Mouse (Mus musculus): Measurements from ENCODE around the gene Bbs2.
"Not testable (repeated sequence)": the region's sequence is repeated elsewhere in the genome, so short reads cannot be mapped to it uniquely, and the experiment has no call there.

Gene Bbs2

DNA sequence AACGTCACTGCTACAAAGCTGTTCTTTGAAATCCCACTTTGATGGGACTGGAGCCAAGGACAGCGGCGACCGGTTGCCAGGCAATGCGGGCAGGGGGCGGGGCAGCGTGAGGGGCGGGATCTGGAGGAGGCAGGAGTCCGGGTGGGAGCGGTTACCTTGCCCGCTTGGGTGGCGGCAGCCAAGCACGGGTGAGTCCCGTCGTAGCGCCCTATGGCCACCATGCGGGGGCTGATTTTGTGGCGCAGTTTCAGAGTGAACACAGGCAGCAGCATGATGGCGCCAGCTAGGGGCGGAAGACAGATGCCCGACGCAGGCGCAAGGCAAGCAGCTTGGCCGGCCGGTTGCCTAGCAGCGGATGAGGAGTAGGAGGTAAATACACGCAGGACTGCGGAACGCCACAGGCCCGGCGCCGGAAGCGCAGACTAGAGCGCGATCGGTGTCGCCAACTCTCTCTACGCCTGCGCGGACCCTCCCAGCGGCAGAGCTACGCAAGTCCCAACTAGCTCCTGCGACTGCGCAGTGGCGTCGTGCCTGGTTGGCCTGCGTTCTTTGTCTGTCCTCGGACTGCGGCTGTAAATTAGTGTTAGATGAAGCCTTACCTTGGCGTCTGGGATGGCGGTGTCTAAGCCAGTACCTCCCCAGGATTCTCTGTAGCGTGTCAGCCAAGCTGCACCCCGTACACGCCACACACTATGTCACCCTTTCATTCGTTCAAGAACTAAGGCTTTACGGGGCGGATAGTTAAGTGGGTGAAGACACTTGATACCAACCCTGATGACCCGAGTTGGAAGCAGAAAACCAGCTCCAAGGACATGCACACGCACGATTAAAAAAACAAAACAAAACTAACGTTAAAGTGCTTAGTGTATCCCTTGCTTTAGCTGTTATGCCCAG is at the start of gene Bbs2:
Gene Bbs2, minus strand, starts transcription at position 848 of the 894 bp plus-strand sequence.
- DNase-seq: peak; percentile 100

- DNase-seq: no peak
Measured at GRCm38 (mm10) chr8:94148236-94148635, 49.5 kb upstream of the Bbs2 start.

DNA sequence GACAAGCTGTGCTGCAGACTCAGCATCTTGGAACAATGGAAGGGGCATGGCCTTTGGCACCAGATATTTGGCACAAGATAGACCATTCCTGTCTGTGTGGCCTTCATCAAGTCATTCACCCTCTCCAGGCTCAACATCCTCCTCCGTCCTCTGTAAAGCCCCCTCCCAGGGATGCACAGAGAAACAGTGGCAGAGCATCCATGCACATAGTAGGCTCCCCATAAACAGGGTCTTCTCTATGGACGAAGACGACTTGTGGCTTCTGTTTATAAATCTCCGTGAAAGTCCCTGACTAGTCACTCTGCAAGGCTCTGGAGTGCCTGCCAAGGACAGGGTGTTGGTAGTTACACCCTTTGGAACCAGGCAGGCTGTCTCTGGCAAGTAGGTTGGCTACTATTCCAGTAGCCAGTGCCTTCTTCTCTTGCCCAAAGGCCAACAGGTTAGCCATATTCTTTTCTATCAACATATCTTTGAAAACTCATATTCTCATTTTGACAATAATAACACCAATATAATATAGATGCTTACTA is 41.6 kb upstream of the Bbs2 start:
- DNase-seq: no peak

DNA sequence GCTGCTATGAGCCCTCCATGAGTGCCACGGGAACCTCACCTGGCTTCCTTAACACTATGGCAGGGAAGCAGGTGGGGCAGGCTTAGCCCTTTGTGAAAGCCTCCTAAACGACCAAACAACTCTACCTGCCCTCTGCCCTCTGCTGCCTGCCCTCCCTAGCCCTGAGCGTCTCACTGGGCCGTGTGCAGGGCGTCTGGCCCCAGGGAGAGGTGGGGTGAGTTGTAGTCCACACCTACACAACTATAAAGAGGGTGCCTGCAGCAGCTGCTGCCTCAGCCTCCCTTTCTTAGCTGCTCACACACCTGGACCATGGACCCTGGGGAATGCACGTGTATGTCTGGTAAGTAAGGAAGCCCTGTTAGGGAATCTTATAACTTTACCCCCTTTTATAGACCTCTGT is 38.2 kb upstream of the Bbs2 start, which contains the start of gene Mt4:
Gene Mt4, plus strand, starts transcription at position 265 of the 400 bp plus-strand sequence.
- no peak for DNase-seq

GRCm38 (mm10) chr8:94136192-94136591 is 37.5 kb upstream of the Bbs2 start:
- no peak for DNase-seq

GRCm38 (mm10) chr8:94135556-94135955 is 36.8 kb upstream of the Bbs2 start:
- DNase-seq: no peak

DNA sequence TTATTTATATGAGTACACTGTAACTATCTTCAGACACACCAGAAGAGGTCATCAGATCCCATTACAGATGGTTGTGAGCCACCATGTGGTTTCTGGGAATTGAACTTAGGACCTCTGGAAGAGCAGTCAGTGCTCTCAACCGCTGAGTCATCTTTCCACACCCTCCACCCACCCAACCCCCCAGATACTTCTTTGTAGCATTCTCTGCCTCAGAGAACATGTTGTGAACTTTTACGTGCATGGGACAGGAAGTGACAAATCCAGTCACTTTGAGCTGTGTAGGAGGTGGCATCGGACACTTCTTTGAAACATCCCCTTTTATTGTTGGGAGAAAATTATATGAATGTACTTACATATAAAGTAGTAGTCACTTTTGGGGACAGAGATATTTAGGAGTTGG is 35.9 kb upstream of the Bbs2 start:
- not testable (repeated sequence) for DNase-seq

GRCm38 (mm10) chr8:94132096-94132495 is 33.4 kb upstream of the Bbs2 start:
- no peak for DNase-seq

DNA sequence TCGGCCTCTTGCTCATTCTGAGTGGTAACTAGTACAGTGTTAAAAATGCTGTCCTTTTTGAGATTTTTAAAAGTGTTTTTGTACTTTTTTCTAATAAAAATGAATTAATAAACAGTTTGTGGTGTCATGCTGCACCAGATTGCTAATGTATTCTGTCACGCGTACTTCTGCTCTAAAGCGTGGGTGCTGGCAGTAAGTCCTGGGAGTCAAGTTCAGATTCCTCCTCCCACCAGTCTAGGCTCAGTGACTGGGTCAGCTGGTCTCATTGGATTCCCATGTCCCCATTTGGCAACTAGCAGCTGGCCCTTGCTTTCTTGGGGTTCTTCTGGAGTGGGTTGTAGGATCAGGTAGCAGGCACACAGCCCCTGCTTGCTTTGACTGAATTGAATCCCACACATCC is 31.4 kb upstream of the Bbs2 start:
- no peak for DNase-seq

- no peak for DNase-seq
Measured at GRCm38 (mm10) chr8:94129133-94129789, 30.5 kb upstream of the Bbs2 start.

- DNase-seq: no peak
Measured at GRCm38 (mm10) chr8:94127711-94128110, 29.0 kb upstream of the Bbs2 start.

DNA sequence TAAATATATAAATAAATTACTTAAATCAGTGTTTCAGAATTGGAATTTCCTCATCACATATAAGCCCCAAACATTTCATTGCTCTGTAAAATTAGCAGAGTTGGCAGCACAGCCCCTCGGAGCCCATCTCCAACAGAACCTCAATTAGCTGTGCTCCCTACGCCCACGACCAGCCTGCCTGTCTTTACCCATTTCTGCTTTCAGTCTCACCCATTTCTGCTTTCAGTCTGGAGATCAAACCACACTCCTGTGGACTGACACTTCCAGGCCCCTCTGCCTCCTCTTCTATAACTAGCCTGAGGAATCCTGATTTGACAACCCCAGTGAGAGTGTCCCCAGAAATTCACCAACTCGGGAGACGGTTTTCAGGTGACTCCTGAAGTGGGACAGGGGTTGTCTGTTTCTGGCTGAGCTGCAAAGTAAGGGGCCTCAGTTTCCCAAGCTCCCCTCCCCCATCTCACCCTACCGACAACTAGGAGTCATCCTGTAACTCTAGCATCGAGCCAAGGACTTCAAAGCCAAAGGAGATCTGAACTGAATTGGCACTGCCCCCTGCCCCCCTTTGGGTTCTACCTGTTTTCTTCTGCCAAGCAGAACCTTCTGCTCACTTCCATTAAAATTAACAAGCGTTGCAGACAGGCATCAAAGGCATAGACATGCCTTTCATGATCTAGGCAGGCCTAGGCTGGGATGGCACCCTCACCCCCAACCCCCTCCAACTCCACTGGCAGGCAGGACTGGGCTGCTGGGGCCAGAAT is 24.2 kb upstream of the Bbs2 start:
- DNase-seq: no peak

DNA sequence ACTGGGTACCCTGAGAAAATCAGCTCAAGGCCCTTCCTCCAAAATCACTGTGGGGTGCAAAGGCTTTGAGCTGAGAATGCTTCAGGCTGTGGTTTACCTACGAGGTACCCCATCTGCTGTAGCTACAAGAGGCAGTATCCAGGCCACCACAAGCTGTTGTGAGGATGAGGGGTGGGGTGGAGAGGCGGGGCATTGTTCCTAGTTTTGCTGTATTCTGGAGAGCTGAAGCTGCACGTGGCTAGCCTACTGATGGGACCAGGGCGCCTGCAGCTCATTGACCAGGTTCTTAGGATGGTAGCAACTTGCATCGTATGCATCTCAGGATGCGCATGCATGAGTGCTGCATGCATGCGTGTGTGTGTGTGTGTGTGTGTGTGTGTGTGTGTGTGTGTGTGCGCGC is 22.9 kb upstream of the Bbs2 start:
- DNase-seq: no peak

DNA sequence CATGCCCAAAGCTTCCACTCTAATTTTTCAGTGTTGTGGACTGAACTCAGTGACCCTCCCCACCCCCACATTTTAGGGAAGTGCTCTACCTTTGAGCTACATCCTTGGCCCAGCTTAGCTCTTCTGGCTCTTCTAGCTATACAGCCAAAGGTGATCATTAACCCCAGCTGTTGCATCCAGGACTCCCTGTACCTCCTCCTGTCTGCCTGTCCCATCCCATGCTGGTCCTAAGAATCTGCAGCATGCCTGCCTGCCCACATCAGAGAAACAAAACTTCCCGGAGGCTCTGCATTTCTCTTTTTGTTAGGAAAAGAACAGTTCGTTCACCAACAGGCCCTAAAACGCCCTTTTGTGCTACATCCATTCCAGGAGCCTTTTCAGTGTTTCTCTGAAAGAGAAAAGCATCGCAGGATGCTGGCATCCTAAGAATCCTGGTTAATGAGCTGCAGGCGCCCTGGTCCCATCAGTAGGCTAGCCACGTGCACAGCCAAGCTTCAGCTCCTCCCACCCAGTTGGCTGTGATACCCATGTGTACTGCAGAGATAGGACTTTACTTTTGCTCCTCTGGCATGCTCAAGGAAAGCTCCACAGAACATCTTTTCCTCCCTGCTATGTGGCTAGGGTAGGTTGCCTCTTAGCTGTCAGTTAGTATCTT is 20.2 kb upstream of the Bbs2 start:
- no peak for DNase-seq

DNA sequence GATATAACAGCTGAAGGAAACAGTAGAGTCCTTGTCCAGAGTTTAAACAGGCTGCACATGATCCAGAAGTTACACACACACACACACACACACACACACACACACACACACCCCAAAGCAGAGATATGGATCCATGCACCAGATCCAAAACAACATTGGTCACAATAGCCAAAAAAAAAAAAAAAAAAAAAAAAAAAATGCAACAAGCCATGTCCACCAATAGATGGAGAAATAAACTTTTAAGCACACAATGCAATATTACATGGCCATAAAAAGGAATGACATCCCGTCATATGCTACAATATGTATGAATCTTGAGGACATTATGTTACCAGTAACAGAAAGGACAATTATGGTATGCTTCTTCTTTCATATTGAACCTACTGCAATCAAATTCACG is 15.2 kb upstream of the Bbs2 start:
- no peak for DNase-seq

- DNase-seq: no peak
Measured at GRCm38 (mm10) chr8:94113435-94113834, 14.7 kb upstream of the Bbs2 start.

DNA sequence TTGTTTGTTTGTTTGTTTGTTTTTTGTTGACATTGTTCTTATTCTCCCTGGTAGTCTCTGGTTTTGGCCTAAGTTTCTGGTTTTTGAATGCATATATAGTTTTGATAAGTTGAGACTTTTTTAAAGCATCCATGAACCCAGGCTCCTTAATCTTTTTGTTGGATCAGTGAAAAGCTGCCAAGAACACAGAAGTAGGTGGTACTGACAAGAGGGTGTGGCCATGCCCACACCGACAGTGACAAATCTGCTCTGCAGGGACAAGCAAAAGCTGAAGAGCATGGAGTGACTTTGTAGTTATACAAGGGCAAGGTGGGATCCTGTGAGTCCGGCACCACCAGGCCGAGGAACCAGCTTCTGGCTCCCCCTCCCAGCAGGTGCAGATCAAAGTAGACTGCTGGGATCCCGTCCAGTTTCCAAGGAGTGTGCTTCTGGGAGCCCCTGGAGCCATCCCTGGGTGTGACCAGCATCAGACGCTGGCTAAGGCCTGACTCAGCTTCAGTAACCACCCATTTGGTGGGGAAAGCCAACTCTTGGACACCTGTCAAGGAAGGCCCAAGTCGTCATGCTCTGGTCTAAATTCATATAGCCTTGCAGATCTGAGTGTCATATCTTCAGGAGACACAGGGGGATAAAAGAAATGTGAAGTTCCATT is 11.9 kb upstream of the Bbs2 start:
- no peak for DNase-seq

DNA sequence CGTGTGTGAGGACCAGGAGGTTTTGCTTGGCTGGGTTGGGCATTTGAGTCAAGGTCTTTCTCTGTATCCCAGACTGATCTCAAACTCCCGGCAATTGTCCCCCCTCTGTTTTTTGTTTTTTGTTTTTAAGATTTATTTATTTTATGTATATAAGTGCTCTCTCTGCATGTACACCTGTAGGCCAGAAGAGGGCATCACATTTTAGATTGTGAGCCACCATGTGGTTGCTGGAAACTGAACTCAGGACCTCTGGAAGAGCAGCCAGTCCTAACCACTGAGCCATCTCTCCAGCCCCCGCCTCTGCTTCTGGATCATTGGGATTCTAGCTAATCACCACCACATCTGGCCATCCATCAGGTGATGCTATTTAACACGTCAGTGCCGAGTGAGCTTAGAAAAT is 11.1 kb upstream of the Bbs2 start:
- no peak for DNase-seq

- no peak for DNase-seq
Measured at GRCm38 (mm10) chr8:94109396-94109795, 10.7 kb upstream of the Bbs2 start.

DNA sequence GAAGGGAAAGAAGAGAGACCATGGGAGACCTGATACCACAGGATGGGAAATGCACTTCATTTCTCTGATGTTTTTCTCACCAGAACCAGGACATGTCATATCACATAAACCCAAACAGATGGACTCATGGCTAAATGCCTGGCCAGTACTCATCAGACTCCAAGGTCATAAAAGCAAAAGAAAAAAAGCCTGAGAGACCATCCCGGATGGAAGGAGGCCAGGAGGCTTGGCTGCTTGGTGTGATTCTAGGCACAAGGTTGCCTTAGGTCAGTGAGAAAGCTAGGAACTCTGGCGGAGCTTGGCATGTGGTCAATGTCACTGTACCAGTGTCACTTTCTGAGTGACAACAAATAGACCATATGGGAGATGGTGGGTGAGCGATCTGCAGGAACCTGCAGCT is 9.1 kb upstream of the Bbs2 start:
- peak; percentile 45 for DNase-seq

GRCm38 (mm10) chr8:94104146-94104545 is 5.4 kb upstream of the Bbs2 start:
- peak; percentile 66 for DNase-seq

- DNase-seq: no peak
Measured at GRCm38 (mm10) chr8:94098996-94099395, 268 bp upstream of the Bbs2 start.
